Mouse (Mus musculus) kidney, postnatal 14 days (tissue): Measurements from ENCODE around the gene Zfp691.

Experiments
- DNase-seq: peaks from one replicate; pipeline ENCODE4 v3.0.0; 2022; ENCODE audit warnings: mixed read lengths

Gene Zfp691

GRCm38 (mm10) chr4:119167068-119167467 lies 6.9 kb downstream of the Zfp691 start:
- DNase-seq, result no peak

DNA sequence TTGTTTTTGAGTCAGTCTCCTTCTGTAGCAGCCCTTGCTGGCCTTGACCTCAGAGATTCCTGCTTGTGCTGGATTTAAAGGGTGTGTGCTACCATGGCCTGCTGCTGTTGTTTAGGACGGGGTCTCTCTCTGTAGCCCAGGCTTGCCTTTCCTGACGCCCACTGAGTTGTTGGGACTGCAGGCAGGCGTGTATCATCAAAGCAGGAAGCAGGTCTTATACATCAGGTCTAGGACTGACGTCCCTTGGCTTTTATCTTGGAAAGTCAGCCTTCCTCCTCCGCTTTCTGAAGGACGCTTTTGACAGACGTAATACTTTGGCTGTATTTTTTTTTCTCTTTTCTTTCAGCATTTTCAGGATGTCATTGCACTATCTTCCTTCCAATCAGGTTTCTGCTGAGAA lies 8.1 kb downstream of the Zfp691 start:
- DNase-seq, result no peak

GRCm38 (mm10) chr4:119162990-119163389 lies 11.0 kb downstream of the Zfp691 start:
- no peak for DNase-seq

- DNase-seq, result no peak
Measured at GRCm38 (mm10) chr4:119161358-119161757, 12.6 kb downstream of the Zfp691 start.

GRCm38 (mm10) chr4:119157891-119158290 lies 16.1 kb downstream of the Zfp691 start:
- DNase-seq, result no peak

- DNase-seq, result peak; percentile 68
Measured at GRCm38 (mm10) chr4:119157186-119157585, 16.8 kb downstream of the Zfp691 start.

DNA sequence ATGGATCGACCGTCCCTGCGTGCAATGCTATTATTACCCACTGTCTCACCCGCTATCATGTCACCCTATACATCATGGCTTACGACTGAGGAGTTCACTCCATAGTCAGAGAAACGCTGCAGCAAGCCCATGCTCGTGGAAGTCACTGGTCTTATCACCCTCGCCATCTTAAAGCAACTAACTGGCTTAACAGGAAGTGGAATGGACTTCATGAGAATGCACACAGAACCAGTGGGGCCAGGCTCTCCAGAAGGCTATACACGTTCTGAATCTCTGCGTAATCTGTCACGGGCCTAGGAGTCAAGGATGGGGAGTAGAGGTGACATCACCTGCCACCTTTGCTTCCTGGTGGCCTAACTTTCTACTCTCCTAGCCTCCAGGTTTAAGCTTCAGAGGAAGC lies 25.3 kb downstream of the Zfp691 start:
- no peak for DNase-seq

DNA sequence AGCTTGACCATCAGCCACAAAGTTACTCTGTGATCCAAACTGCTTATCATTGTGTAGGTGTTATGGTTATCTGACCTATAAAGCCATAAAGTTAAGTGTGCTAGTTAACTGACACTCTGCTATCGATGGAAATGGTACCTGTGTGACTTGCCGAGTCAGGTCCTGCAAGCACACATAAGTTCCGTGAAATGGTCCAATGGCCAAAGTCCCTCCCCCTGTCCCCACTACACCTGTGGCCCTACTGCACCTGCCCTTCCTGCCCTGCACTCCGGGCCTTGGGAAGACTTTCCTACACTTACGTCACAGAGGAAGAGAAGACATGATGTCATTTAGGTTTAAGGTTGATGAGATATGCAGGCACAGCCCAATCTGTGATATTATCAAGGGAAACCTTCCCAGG lies 26.6 kb downstream of the Zfp691 start:
- DNase-seq, result no peak

DNA sequence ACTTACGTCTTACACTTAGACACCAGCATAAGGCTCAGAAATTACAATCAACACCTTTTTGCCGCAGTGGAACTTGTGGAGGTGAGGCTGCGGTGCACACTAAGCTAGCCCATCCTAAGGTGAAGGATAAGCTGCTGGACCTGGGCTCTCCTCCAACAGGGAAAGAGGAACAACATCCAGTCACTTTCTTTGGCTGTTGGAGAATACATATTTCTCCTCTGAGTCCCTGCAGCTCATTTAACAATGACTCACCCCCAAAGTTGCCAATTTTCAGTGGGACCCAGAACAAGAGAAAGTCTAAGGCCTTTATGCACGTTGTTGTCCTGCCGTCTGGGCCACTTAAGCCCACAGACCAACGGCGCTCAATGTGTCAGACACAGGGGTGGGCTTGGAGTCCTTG lies 27.2 kb downstream of the Zfp691 start:
- DNase-seq, result no peak

- peak; percentile 68 for DNase-seq
Measured at GRCm38 (mm10) chr4:119142230-119142871, 31.6 kb downstream of the Zfp691 start.

- DNase-seq, result no peak
Measured at GRCm38 (mm10) chr4:119141191-119141590, 32.8 kb downstream of the Zfp691 start.

DNA sequence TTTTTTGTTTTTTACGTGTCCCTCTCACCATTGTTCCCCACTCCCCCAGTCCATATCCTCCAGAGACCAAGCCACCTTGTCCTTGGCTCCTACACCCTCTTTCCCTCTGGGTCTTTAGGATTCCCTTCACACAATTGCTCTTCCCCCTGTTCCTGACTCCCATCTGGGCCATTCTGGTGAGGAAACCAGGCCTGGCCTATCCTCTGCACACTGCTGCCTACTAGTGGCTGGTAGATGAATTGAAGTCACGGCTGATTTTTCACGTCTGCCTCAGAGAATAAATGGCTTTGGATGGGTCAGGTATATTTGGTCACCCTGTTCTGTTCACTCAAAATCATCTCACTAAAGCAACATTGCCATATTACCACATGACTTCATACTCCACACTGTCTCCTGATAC lies 33.9 kb downstream of the Zfp691 start:
- peak; percentile 51 for DNase-seq

GRCm38 (mm10) chr4:119138776-119139175 lies 35.2 kb downstream of the Zfp691 start:
- no peak for DNase-seq

DNA sequence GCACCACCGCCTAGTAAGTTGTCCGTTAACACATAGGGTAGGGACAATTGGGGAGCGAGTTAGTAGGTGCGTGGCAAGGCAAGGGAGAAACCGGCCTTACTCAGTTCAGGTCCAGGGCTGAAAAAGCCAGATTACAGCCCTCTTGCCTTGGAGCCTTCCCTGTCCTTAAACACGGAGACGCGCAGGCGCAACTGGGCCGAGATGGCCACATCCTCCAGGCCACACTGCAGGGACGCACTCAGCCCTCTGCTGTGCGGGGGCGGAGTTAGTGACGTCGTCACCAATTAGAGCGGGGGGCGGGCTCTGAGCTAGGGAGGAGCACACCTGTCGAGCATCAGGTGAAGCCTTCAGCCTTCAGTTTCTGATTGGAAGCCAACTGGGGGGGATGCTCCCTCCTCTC lies 35.8 kb downstream of the Zfp691 start:
- peak; percentile 85 for DNase-seq

- no peak for DNase-seq
Measured at GRCm38 (mm10) chr4:119137313-119137712, 36.7 kb downstream of the Zfp691 start.

GRCm38 (mm10) chr4:119133860-119134259 lies 40.1 kb downstream of the Zfp691 start:
- no peak for DNase-seq

- no peak for DNase-seq
Measured at GRCm38 (mm10) chr4:119133306-119133705, 40.7 kb downstream of the Zfp691 start.

DNA sequence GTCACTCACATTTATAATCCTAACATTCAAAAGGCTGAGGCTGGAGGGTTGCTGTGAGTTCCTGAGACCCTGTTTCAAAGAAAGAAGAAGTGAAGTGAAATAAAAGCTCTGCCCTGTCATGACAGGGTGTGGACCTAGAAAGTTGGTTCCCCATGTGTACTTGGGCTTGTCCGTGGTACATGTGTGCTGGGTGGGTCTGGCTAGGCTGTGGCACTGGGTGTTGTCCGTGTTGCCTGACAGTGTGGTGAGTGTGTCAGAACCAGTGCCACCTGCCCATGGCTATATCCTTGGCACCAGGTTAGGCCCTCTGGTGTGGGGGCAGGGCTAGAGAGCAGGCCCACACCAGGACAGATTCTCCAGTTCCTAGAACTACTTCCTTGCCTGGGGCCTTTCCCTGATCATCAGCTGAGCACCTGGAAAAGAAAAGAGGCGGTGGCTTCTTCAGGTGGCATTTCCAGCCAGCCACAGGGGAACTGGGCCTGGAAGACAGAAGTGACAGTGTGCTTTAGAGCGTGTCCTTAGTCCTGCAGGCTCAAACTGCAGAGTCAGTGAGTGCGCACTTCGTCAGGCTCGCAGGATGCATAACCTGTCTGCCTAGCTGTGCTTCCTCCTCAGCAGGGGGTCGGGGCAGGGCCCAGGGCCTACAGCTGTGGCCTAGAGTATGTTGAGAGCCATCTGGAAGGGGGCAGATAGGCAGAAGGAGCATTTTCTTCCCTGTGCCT lies 42.6 kb downstream of the Zfp691 start:
- no peak for DNase-seq

GRCm38 (mm10) chr4:119129096-119129495 lies 44.9 kb downstream of the Zfp691 start:
- DNase-seq, result no peak

- no peak for DNase-seq
Measured at GRCm38 (mm10) chr4:119128547-119128946, 45.4 kb downstream of the Zfp691 start.

DNA sequence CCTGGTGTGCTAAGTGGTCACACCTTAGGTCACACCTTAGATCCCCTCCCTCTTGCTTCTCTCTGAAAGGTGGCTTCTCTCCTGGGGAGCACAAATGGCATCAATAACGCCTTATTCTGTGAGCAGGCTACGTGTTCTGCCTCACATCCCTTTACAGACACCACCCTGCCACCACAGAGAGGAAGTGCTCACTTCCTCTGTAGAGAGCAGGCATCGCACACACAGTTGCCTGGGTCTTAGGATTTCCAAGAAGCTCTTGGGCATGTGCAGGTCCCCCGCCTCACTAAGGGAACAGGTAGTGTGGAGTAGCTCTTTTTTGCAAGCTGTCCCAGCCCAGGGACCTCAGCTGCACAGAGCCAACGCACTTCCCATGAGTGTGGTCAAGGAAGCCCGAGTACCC lies 46.8 kb downstream of the Zfp691 start:
- DNase-seq, result no peak

DNA sequence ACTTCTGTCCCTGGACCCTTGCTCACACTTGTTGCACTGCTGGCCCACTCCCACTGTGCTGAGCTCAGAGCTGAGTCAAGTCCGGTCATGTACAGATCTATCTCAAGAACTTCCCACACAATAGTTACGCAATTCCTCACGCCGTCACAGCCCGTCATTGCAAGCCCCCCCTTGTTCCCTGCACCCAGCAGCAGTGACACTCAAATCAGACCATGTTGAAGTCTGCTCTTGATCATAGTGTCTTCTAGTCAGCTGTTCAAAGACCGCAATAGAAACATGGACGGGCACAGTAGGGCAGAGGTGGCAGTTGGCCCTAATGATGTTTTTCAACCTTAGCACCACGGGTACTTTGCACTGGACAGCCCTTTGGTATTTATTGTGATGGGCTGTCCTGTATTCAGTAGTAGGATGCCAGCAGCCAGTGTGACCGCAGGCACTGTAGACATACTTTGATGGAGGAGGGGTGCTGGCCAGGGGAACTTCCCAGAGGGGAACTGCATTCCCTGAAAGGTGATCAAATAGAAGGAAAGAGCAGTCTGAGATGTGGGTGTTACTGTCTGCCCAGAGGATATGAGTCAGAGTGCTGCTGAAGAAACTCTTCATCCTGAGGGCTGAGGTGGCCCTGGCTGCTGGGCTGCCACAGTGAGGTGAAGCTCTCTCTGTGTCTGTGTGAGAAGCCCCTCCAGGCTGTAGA lies 48.3 kb downstream of the Zfp691 start:
- no peak for DNase-seq

- no peak for DNase-seq
Measured at GRCm38 (mm10) chr4:119124771-119125273, 49.2 kb downstream of the Zfp691 start.

GRCm38 (mm10) chr4:119121249-119121648 lies 52.7 kb downstream of the Zfp691 start:
- DNase-seq, result peak; percentile 87
